Mouse (Mus musculus): Measurements from ENCODE around the gene Emc8. TPM values are rescaled to one million over a fixed set of nuclear protein-coding genes. Genes with fewer than 3 reads are reported as not detected.

Gene Emc8
- polyA plus RNA-seq, 2 experiments: 45.5 to 122 TPM

GRCm38 (mm10) chr8:120656322-120657052 is 11.9 kb downstream of the Emc8 start:
- H3K27ac ChIP-seq: no peak overlapping the region
- H3K4me2 ChIP-seq (ENCODE audit: low read depth): no peak overlapping the region
- no peak overlapping the region for H3K4me3 ChIP-seq (ENCODE audit: insufficient read depth in 1 of 2, low read depth in 2 of 2, low read length in 2 of 2)
- no peaks in the 10 kb centered on the region for H3K4me1 ChIP-seq (replicated peaks; ENCODE audit: control insufficient read depth in 2 of 2, insufficient read depth in 2 of 2, low read length in 1 of 2)
- TF ChIP-seq CTCF (IDR thresholded peaks at IDR 0.05; ENCODE audit: low read depth) (no peak), EP300 (IDR thresholded peaks at IDR 0.05; ENCODE audit: low read depth) (no peak)
- 82% methylated on average over 7 of the region's 7 CpGs for WGBS (ENCODE audit: insufficient replicate concordance)
- H3K9me3 ChIP-seq (ENCODE audit: control insufficient read depth, low read length): no peaks in the 10 kb centered on the region
- H3K27me3 ChIP-seq (ENCODE audit: control insufficient read depth, insufficient read depth, low read length): no peaks in the 10 kb centered on the region
- H3K9ac ChIP-seq (replicated peaks): no peak overlapping the region
- DNase-seq (ENCODE audit: low read depth in 3 of 3, low spot score in 3 of 3): no peak
- ATAC-seq (ENCODE audit: insufficient read depth): no peak
- H3K36me3 ChIP-seq (replicated peaks; ENCODE audit: control insufficient read depth, insufficient read depth, low read depth): peaks cover 23% of the 10 kb centered on the region

DNA sequence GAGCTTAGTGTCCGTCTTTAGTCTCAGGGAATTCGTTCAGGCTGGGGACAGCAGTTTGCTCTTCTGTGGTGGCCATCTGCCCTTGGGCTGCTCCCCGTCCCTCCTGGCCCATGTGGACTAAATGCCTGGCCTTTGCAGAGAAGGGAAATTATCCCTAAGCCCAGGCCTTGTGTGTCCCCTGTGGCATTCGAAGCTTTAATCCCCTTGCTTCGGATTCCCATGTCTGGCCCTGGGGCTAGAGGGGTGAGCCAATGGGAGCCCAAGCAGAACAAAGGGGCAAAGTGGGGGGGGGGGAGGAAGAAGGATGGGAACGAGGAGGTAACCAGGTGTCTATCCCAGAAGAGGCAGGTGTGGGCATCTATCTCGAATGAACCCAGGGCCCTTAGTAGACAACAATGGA is 20.8 kb downstream of the Emc8 start, which contains the start of gene 1190005I06Rik:
TSS of gene 1190005I06Rik (minus strand) at position 101 of the 400 bp plus-strand sequence.
- Histone ChIP-seq H3K9ac (replicated peaks) (no peak within 1 kb of the TSS), H3K9me3 (ENCODE audit: control insufficient read depth, low read length) (no peaks in the 10 kb centered on the region), H3K36me3 (replicated peaks; ENCODE audit: control insufficient read depth, insufficient read depth, low read depth) (no peaks in the 10 kb centered on the region), H3K4me1 (replicated peaks; ENCODE audit: control insufficient read depth in 2 of 2, insufficient read depth in 2 of 2, low read length in 1 of 2) (no peaks in the 10 kb centered on the region), H3K27me3 (ENCODE audit: control insufficient read depth, insufficient read depth, low read length) (no peaks in the 10 kb centered on the region), H3K4me3 (ENCODE audit: insufficient read depth in 1 of 2, low read depth in 2 of 2, low read length in 2 of 2) (no peak within 1 kb of the TSS), H3K27ac (no peak within 1 kb of the TSS), H3K4me2 (ENCODE audit: low read depth) (no peak within 1 kb of the TSS)
- WGBS (ENCODE audit: insufficient replicate concordance): 51% methylated on average over 7 of the region's 7 CpGs
- TF ChIP-seq EP300 (IDR thresholded peaks at IDR 0.05; ENCODE audit: low read depth): no peak
- no peak for TF ChIP-seq CTCF (IDR thresholded peaks at IDR 0.05; ENCODE audit: low read depth)
- ATAC-seq (ENCODE audit: insufficient read depth) (no peak), DNase-seq (ENCODE audit: low read depth in 3 of 3, low spot score in 3 of 3) (no peak)

DNA sequence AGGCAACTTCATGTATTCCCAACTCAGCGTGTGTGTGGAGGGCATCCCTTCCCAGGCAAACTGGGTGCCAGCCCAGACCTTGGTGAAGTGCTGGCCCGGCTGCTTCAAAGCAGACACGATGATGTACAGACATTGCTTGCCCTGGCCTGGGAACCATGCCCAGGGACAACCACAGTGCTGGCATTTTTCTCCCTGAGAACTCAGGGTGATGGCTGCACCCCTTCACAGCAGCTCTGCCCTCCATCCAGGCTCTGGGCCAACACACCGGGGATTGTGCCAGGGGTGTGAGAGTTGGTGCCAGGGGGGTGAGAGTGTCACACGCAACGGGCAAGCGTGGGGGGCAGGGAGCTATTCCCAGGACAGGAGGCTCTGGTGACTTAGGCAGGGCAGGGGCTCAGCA is 23.7 kb downstream of the Emc8 start:
- Histone ChIP-seq H3K9ac (replicated peaks) (no peak overlapping the region), H3K36me3 (replicated peaks; ENCODE audit: control insufficient read depth, insufficient read depth, low read depth) (no peaks in the 10 kb centered on the region), H3K4me1 (replicated peaks; ENCODE audit: control insufficient read depth in 2 of 2, insufficient read depth in 2 of 2, low read length in 1 of 2) (no peaks in the 10 kb centered on the region), H3K27ac (no peak overlapping the region), H3K9me3 (ENCODE audit: control insufficient read depth, low read length) (no peaks in the 10 kb centered on the region), H3K4me2 (ENCODE audit: low read depth) (no peak overlapping the region), H3K27me3 (ENCODE audit: control insufficient read depth, insufficient read depth, low read length) (no peaks in the 10 kb centered on the region), H3K4me3 (ENCODE audit: insufficient read depth in 1 of 2, low read depth in 2 of 2, low read length in 2 of 2) (no peak overlapping the region)
- DNase-seq (ENCODE audit: low read depth in 3 of 3, low spot score in 3 of 3) (no peak), ATAC-seq (ENCODE audit: insufficient read depth) (no peak)
- WGBS (ENCODE audit: insufficient replicate concordance): 74% methylated on average over 7 of the region's 7 CpGs
- no peak for TF ChIP-seq CTCF (IDR thresholded peaks at IDR 0.05; ENCODE audit: low read depth)
- TF ChIP-seq EP300 (IDR thresholded peaks at IDR 0.05; ENCODE audit: low read depth): no peak

DNA sequence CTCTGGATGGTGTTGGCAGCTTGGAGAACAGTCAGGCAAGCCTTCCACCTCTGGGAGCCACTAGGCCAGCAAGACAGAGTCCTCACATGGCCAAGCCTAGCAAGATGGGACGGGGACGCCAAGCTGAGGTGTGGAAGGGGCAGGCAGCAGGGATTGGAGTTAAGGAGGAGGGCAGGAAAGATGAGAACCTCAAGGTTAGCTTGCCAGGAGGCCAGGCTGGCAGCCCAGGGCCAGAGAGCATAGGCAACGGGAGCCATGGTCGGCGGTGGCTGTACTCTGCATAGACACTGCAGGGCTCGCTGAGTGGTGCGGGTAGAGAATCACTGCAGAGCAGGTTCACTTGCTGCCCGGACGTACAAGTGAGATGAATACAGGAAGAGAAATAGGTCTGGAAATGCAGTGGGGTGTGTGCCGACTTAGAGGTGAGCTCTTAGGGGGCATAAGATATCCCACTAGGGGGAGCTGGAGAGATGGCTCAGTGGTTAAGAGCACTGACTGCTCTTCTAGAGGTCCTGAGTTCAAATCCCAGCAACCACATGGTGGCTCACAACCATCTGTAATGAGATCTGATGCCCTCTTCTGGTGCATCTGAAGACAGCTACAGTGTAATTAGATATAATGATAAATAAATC is 26.2 kb downstream of the Emc8 start:
- ATAC-seq (ENCODE audit: insufficient read depth) (no peak), DNase-seq (ENCODE audit: low read depth in 3 of 3, low spot score in 3 of 3) (no peak)
- Histone ChIP-seq H3K27me3 (ENCODE audit: control insufficient read depth, insufficient read depth, low read length) (no peaks in the 10 kb centered on the region), H3K9ac (replicated peaks) (no peak overlapping the region), H3K4me3 (ENCODE audit: insufficient read depth in 1 of 2, low read depth in 2 of 2, low read length in 2 of 2) (no peak overlapping the region), H3K27ac (no peak overlapping the region), H3K4me2 (ENCODE audit: low read depth) (no peak overlapping the region), H3K36me3 (replicated peaks; ENCODE audit: control insufficient read depth, insufficient read depth, low read depth) (no peaks in the 10 kb centered on the region), H3K4me1 (replicated peaks; ENCODE audit: control insufficient read depth in 2 of 2, insufficient read depth in 2 of 2, low read length in 1 of 2) (no peaks in the 10 kb centered on the region), H3K9me3 (ENCODE audit: control insufficient read depth, low read length) (no peaks in the 10 kb centered on the region)
- TF ChIP-seq CTCF (IDR thresholded peaks at IDR 0.05; ENCODE audit: low read depth) (0 out of 2 replicates have a peak, but pooled peaks have one; percentile 23), EP300 (IDR thresholded peaks at IDR 0.05; ENCODE audit: low read depth) (no peak)
- WGBS (ENCODE audit: insufficient replicate concordance): 49% methylated on average over 10 of the region's 10 CpGs

- Histone ChIP-seq H3K4me1 (replicated peaks; ENCODE audit: control insufficient read depth in 2 of 2, insufficient read depth in 2 of 2, low read length in 1 of 2) (no peaks in the 10 kb centered on the region), H3K27ac (no peak overlapping the region), H3K27me3 (ENCODE audit: control insufficient read depth, insufficient read depth, low read length) (no peaks in the 10 kb centered on the region), H3K36me3 (replicated peaks; ENCODE audit: control insufficient read depth, insufficient read depth, low read depth) (no peaks in the 10 kb centered on the region), H3K9ac (replicated peaks) (no peak overlapping the region), H3K4me3 (ENCODE audit: insufficient read depth in 1 of 2, low read depth in 2 of 2, low read length in 2 of 2) (no peak overlapping the region), H3K9me3 (ENCODE audit: control insufficient read depth, low read length) (no peaks in the 10 kb centered on the region), H3K4me2 (ENCODE audit: low read depth) (no peak overlapping the region)
- 20% methylated on average over 8 of the region's 8 CpGs for WGBS (ENCODE audit: insufficient replicate concordance)
- no peak for TF ChIP-seq EP300 (IDR thresholded peaks at IDR 0.05; ENCODE audit: low read depth)
- TF ChIP-seq CTCF (IDR thresholded peaks at IDR 0.05; ENCODE audit: low read depth): no peak
- no peak for DNase-seq (ENCODE audit: low read depth in 3 of 3, low spot score in 3 of 3)
- no peak for ATAC-seq (ENCODE audit: insufficient read depth)
Measured at GRCm38 (mm10) chr8:120641245-120641644, 27.1 kb downstream of the Emc8 start.

All from liver, embryonic 14.5 days (tissue).